Mouse (Mus musculus): ENCODE measurements around the gene Yeats4. TPM values are rescaled to one million over a fixed set of nuclear protein-coding genes. Genes with fewer than 3 reads are reported as not detected.

Gene Yeats4
- polyA plus RNA-seq (2012) = 91.6 and 133 TPM in 2 replicates

DNA sequence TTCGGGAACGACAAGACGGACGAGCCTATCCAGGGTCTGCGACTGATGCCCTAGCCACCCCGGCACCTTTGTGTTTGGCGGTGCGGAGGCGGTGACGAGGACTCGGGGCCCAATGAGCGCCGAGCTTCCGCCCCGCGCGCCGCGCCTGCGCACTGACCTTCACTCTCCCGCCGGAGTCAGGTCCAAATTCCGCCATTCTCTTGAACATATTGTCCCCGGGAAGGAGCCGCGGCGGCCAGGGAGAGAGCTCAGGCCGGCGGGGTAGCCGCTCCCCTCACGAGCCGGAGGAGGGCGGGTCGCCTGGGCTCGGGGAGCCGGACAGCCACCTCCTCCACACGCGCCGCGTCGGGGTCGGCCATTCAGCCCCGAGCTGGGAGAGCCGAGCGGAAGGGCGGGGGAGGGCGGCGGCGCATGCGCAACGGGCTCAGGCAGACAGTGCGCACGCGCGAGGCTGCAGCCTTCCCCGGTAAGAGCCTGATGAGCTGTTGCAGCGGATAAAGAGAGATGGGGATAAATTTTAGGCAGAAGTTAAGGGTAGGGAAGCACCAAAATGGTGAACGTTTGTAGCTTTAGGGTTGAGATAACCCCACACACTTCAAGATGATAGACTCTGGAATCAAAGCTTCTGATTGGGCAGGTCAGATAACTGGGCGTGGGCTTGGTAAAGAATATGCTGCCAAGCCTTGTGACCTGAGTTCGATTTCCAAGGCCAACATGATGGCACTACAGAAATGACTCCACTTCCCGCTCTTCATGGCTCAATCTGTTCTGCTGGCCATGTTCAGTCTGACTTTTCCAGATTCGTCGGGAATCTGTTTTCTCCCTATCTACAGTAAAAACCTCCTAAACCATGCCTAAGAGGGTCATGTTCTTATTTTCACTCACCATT lies at the start of gene Yeats4:
Gene Yeats4 (minus strand): TSS at position 406 of the 889 bp plus-strand sequence.
- TF ChIP-seq GATA1 (IDR thresholded peaks at IDR 0.05; ENCODE audit: low read length) = no peak

DNA sequence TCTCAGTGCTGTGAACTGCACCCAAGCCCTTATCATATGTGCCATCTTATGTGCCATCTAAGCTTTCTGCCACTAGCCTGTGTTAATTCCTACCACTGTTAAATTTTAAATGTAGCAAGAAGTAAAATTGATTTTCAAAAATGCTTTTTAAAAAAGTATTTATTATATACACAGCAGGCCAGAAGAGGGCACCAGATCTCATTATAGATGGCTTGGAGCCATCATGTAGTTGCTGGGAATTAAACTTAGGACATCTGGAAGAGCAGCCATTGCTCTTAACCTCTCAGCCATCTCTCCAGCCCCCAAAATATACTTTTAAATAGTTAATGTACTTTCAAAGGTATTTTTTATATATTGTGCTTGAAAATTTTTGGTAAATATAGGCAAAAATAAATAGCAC lies 47.7 kb upstream of the Yeats4 start:
- TF ChIP-seq GATA1 (IDR thresholded peaks at IDR 0.05; ENCODE audit: low read length) = no peak

DNA sequence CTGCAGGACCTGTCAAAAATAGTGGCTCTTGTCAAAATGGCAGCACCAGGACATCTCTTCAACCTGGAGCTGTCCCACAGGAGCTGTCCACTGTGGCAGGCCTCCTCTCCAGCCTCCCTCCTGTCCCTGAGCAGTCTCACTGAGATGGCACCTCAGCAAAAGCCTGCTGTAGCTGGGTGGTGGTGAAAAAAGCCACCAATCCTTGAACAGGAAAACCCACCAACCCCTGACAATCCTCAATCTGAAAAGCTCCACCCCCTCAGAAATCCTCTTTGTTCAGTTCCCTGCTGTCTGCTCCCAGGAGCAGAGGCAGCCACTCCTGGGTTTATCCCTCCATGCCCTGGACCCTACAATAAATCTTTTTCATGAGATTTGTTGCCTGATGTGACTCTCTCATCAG lies 35.6 kb upstream of the Yeats4 start:
- no peak for TF ChIP-seq GATA1 (IDR thresholded peaks at IDR 0.05; ENCODE audit: low read length)

DNA sequence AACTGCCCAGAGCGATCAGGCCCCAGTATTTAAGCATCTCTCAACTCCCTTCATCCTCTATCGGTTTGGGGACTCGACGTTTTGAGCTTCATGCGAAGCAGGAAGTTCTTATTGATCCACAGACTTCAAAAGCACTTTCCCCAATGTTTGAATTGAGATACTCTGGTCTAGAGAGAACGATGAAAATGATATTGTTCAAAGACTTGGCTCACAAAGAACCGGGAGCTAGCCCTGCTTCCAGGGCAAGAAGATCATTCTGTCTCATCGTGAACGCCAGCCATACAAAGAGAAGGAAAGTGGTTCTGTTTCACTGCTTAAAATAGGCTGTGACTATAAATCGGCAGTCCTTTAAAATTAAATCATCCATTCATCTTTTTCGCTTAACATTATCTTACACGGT lies 14.3 kb upstream of the Yeats4 start, which contains the start of gene 9530003J23Rik:
Gene 9530003J23Rik (minus strand): TSS at position 101 of the 400 bp plus-strand sequence.
- no peak for TF ChIP-seq GATA1 (IDR thresholded peaks at IDR 0.05; ENCODE audit: low read length)

DNA sequence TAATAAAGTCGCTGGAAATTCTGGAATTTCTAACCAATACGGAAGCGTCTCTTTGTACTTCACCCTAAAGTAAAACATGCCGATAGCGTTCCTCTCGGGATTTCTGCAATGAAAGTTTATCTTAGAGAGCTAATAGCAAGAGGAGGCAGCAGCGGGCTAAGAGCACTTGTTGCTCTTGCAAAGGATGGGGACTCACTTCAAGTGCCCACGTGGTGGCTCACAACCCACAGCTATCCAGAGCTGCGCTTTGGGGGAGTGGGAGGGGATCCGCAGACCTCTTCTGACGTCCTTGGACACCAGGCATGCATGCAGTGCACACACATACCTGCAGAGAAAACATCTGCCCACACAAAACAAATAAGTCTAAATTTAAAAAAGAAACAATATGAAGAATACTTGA lies 11.6 kb upstream of the Yeats4 start:
- TF ChIP-seq GATA1 (IDR thresholded peaks at IDR 0.05; ENCODE audit: low read length) = no peak

DNA sequence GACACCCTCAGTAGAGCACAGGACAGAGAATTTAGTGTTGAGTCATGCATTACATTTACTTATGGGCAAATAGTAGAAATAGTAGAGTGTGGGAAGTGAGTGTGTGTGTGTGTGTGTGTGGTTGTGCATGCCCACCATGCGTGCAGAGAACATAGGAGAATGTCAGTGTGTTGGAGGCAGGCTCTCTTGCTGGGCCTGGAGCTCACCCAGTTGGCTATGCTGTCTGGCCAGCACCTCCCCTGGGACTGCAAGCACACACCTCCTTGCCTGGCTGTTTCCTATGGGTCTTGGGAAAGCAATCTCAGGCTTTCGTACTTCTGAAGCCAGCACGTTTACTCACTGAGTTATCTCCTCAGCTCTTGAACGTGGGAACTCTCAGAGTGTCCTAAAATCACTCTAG lies 10.5 kb upstream of the Yeats4 start:
- TF ChIP-seq GATA1 (IDR thresholded peaks at IDR 0.05; ENCODE audit: low read length) = no peak

DNA sequence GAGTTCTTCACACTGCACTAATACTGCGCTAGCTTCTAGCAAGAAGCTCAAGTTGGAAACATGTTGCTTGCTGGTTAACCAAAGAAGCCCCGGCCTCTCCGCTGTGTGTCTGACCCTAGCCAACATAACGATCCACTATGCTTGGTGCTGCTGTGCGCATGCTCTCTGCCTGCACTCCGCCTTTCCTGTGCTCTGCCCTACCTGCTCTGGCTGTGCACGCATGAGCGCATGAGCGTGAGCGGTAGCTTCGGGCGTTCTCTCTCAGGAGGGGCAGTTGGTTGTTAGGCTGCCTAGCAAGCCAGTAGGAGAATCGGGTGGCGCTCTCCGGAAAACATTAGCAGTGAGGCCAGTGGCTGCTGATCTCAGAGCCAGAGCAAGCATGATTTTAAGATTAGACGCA lies 5.5 kb upstream of the Yeats4 start:
- TF ChIP-seq GATA1 (IDR thresholded peaks at IDR 0.05; ENCODE audit: low read length) = no peak

DNA sequence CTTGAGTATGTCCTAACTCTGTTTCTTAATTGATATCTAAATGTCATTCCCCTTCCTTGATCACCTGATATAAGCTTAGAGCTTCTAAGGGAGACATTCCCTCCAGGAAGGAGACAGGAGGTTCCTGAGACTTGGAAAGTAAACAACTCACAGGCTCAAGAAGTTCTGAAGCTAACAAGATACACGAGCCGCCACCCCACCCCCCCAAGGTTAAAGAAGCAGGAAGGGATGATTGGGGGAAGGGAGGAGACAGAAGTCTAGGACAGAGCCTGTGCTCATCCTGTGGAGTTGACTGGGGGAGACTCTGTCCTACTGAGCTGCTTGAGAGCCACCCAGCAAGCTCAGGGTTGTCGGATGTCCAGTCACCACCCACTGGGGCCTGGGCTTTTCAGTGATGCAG lies 1.7 kb upstream of the Yeats4 start:
- TF ChIP-seq GATA1 (IDR thresholded peaks at IDR 0.05; ENCODE audit: low read length) = no peak

DNA sequence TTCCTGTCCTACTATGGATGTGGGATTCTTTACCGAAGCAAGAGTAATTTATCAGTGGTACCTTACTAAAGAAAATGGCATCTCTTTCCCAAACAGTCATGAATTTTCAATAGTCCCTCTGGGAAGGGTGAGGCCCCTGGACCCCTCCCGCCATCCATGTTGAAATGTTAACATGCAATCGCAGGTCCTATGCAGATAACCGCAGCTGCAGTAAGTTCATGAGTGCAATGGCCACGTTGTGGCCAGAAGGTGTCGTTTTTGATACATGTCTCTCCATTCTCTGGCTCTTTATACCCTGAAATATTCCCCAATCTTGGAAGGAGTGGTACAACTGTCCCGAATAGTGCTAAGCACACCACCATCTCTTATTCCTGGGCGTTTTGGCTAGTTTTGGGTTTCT lies 787 bp upstream of the Yeats4 start:
- TF ChIP-seq GATA1 (IDR thresholded peaks at IDR 0.05; ENCODE audit: low read length) = no peak

DNA sequence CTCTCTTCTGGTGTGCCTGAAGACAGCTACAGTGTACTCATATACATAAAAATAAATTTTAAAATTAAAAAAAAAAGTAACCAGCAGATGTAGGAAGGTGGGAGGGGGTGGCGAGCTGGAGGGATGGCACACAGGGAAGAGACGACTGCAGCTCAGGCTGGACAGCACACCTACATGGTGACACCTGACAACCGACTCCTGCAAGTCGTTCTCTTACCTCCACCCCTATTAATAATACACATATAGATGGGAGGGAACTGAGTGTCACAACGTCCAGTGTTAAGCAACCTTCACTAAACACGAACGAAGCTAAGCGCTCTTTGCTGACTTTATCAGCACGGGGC lies 577 bp downstream of the Yeats4 start:
- no peak for TF ChIP-seq GATA1 (IDR thresholded peaks at IDR 0.05; ENCODE audit: low read length)

DNA sequence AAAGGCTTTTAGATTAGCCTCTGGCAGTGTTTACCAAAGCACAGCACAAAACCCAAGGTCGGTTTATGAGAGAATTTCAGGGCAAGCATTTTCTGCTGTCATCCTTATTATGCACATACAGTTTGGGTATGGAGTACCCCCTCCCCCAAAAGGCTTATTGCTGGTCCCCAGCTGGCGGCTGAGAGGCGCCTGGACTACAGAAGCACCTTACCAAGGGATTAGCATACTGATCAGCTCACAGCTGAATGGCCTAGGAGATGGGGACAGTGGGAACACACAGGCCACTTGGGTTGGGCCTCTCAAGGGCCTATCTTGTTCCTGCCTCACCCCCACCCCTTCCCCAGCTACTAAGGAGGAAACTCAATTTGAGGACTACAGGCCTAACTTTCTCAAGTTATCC lies 1.5 kb downstream of the Yeats4 start:
- no peak for TF ChIP-seq GATA1 (IDR thresholded peaks at IDR 0.05; ENCODE audit: low read length)

DNA sequence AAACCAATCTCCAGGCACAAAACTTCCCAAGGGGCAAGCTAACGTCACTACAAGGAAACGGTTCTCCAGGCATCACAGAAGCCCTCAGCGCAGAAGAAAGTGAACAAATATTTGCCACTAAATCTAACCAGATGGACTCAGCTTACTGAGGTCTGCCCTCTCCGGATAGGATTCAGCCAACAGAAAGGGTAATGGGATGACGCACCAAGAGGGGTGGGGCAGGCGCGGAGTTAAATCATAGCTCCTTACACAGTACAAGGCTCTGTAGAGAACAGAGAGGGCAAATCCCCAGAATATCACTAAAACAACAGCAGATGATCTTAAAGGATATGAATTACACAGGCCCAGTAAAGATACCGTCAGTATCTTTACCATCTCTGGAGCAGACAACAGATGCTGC lies 6.0 kb downstream of the Yeats4 start:
- no peak for TF ChIP-seq GATA1 (IDR thresholded peaks at IDR 0.05; ENCODE audit: low read length)

DNA sequence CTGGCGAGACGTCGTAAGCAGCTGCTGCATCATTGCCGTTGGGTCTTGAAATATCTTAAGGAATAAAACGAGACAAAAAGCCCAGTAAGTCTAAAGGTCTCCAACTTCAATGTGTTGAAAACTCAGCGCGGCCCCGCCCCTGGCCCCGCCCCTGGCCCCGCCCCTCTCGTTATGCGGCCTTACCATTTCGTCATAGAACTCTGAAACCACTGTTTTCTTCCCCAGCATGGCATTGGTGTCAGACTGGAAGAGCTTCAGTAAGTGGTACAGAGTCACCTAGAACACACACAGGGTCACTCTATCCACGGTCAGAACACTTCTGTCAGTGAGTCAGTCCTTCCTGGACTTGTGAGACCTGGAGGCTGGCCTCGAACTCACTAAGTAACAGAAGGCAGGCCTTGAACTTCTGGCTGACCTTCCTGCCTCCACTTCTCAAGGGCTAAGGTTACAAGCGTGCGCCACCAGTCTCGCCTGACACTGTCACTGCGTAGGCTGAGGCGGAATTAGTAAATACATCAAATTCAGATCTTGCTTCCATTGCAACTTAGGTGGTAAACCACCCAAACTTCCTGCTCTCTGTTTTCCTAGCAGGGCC lies 7.0 kb downstream of the Yeats4 start:
- TF ChIP-seq GATA1 (IDR thresholded peaks at IDR 0.05; ENCODE audit: low read length) = no peak

DNA sequence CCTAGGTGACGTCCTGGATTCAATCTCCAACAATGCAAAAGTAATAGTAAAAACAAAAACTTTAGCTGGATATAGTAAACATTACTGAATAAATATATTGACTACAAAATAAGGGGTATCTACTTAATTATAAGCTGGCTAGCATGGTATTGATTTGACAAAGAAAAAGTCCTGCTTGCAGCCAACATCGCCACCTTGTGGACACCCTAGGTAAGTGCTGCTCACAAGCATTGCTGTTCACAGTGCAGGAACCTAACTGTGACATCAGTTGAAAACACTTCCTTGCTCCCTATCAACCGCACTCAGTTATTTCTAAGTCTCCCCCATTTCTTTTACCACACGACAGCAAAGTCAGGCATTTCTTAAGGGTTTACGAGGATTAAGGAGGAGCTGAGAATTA lies 7.5 kb downstream of the Yeats4 start:
- TF ChIP-seq GATA1 (IDR thresholded peaks at IDR 0.05; ENCODE audit: low read length) = no peak

DNA sequence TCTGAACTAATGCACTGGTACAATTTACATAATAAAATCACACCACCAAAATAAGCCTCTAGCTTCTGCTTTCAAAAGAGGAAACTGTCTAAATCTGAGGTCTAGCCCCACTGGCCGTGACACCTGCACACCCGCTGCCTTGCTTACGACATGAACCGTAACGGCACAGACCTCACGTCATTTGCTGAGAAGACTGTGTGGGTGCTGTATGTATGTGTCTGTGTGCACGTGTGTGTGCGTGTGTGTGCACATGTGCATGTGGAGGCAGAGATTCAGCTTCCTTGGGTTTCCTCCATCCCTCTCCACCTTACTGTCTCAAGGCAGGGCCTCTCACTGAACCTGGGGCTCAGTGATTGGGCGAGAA lies 8.2 kb downstream of the Yeats4 start:
- TF ChIP-seq GATA1 (IDR thresholded peaks at IDR 0.05; ENCODE audit: low read length) = no peak

DNA sequence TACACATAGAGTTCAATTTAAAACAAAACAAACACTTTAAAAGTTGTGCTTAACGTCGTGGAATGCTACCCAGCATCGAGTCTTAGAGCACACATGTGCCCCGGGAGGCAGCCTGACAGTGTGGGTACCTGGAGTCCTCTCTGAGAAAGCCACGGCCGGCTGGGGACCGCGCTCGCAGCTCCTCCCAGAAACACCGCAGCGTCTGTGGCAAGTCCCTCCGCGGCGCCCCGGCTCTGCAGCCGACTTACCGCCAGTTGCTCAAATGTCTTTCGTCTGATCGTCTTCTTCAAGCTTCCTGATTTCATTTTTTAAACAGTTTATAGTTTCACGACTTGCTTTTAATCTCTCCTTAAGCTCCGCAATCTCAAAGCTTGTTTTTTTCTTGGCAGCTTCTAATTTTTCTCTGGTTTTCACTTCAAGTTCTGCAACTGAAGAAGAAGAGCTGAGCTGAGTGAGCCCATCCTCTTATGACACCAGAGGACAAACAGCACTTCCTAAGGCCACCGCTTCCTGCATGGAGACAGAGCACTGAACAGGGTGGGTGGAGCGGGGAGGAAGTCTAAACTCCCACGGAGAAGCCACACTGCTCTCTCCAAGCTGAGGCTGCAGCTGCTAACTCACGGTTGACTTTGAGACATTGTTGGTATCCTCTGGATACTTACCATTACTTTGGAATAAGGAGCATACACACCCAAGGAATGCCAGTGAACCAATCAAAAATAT lies 8.7 kb downstream of the Yeats4 start:
- no peak for TF ChIP-seq GATA1 (IDR thresholded peaks at IDR 0.05; ENCODE audit: low read length)

Measured in G1E-ER4 (cell line).